Comparison of ENCODE assay signal across 11 mouse cellular contexts in genomic region chr15:21109889-21110500, GRCm38 (mm10).
DNase-seq lines count a peak whose midpoint lies in the region; ATAC-seq lines count a peak whose summit lies in the region.
"Had no signal": no experiment of that assay in that cellular context is flagged by ENCODE, and none has a peak within 500 bp of the region (broad histone marks: within the 10 kb centered on the region; RNA-seq: fewer than 3 reads in every experiment).

No protein-coding gene starts in this region.

- H3K4me1 ChIP-seq in hindbrain, embryonic 14.5 days (replicated peaks; ENCODE audit: control insufficient read depth, insufficient read depth, low read length) = no peaks in the 10 kb centered on the region
- H3K4me1 ChIP-seq in neural tube, embryonic 13.5 days (replicated peaks) = peaks cover 22% of the 10 kb centered on the region

- peak; percentile 5 to 9 for DNase-seq in cerebellum, postnatal 10 days
- DNase-seq in cerebellum, postnatal 36 days = no peak
- peak; percentile 6 to 16 for DNase-seq in left cerebral cortex, postnatal 14 days (ENCODE audit: low spot score in 2 of 2)
- no peak for DNase-seq in left cerebral cortex, adult 11 months (ENCODE audit: low spot score)
- DNase-seq in hindbrain, embryonic 14.5 days (ENCODE audit: low spot score) = no peak
- DNase-seq in ovary, adult 18-20 months (ENCODE audit: low spot score) = no peak
- no peak for DNase-seq in adrenal gland, postnatal 14 days
- DNase-seq: heart, adult 11 months had no signal

- H3K36me3 ChIP-seq in hindbrain, embryonic 14.5 days (replicated peaks; ENCODE audit: control insufficient read depth, insufficient read depth) = no peaks in the 10 kb centered on the region
- no peaks in the 10 kb centered on the region for H3K36me3 ChIP-seq in neural tube, embryonic 13.5 days

- H3K9me3 ChIP-seq in hindbrain, embryonic 14.5 days (ENCODE audit: control insufficient read depth, low read length) = no peaks in the 10 kb centered on the region
- H3K9me3 ChIP-seq in neural tube, embryonic 13.5 days = no peaks in the 10 kb centered on the region

- ATAC-seq in hindbrain, embryonic 14.5 days (ENCODE audit: low FRiP score) = no peak
- ATAC-seq in neural tube, embryonic 13.5 days (ENCODE audit: low read depth) = peak; percentile 26; the same call in 1 of the 2 replicates
- ATAC-seq: inflammation-experienced regulatory T-cells, adult 6 months had no signal

- H3K27ac ChIP-seq in hindbrain, embryonic 14.5 days = no peak overlapping the region
- no peak overlapping the region for H3K27ac ChIP-seq in neural tube, embryonic 13.5 days (replicated peaks)

- no peaks in the 10 kb centered on the region for H3K27me3 ChIP-seq in hindbrain, embryonic 14.5 days (ENCODE audit: control insufficient read depth, insufficient read depth, low read length)
- 0 out of 2 replicates have a peak, but pooled peaks cover 3% of the 10 kb centered on the region for H3K27me3 ChIP-seq in neural tube, embryonic 13.5 days

- H3K4me3 ChIP-seq in hindbrain, embryonic 14.5 days (replicated peaks; ENCODE audit: low read length) = no peak overlapping the region
- H3K4me3 ChIP-seq in neural tube, embryonic 13.5 days = no peak overlapping the region

- intact Hi-C loops in left cerebral cortex, postnatal 14 days (cut with DNase I) = no loop called here

- 49% methylated on average over 4 of the region's 4 CpGs for WGBS in hindbrain, embryonic 14.5 days
- WGBS in neural tube, embryonic 13.5 days = 53% methylated on average over 4 of the region's 4 CpGs

- H3K9ac ChIP-seq in hindbrain, embryonic 14.5 days = no peak overlapping the region
- H3K9ac ChIP-seq in neural tube, embryonic 13.5 days = no peak overlapping the region
- H3K9ac ChIP-seq: lung, embryonic 14.5 days had no signal

- peak overlapping the region; percentile 81 for H3K4me2 ChIP-seq in hindbrain, embryonic 14.5 days (replicated peaks)
- peak overlapping the region; percentile 77 for H3K4me2 ChIP-seq in neural tube, embryonic 13.5 days

Comparison
In these comparisons a context has a peak if more than half of its experiments do, and no peak if none do; other contexts are left out.
1. DNase-seq: peak in cerebellum, postnatal 10 days (2 of 2) and left cerebral cortex, postnatal 14 days (2 of 2); none in cerebellum, postnatal 36 days (0 of 2), left cerebral cortex, adult 11 months (single experiment), hindbrain, embryonic 14.5 days (single experiment), ovary, adult 18-20 months (single experiment) and adrenal gland, postnatal 14 days (single experiment).